Mouse (Mus musculus) splenic B cell, adult 2 months (primary cell): ENCODE measurements around the gene Notum.

Experiments used
- DNase-seq: peaks from one replicate; pipeline ENCODE4 v3.0.0-alpha.2; 2011; ENCODE audit warnings: low read depth, low spot score
- H3K27me3 ChIP-seq: 2 replicates; pipeline ENCODE4 v1.6.1; 2012; ENCODE audit warnings: mild to moderate bottlenecking, low read length, moderate library complexity, mixed read lengths; ENCODE audit not compliant: control insufficient read depth, poor library complexity, insufficient read depth, severe bottlenecking
- H3K36me3 ChIP-seq: 2 replicates; pipeline ENCODE4 v1.6.1; 2012; ENCODE audit warnings: mild to moderate bottlenecking, low read length, moderate library complexity, mixed read lengths; ENCODE audit not compliant: control insufficient read depth, poor library complexity, insufficient read depth, severe bottlenecking

Gene Notum

GRCm38 (mm10) chr11:120623961-120624679, 36.9 kb downstream of the Notum start:
- peaks cover 8% of the 10 kb centered on the region for H3K36me3 ChIP-seq
- DNase-seq, result peak; percentile 79
- no peaks in the 10 kb centered on the region for H3K27me3 ChIP-seq

- no peak for DNase-seq
- peaks cover 8% of the 10 kb centered on the region for H3K36me3 ChIP-seq
- no peaks in the 10 kb centered on the region for H3K27me3 ChIP-seq
Observed at GRCm38 (mm10) chr11:120622805-120623204, 38.2 kb downstream of the Notum start.

- DNase-seq, result no peak
- H3K27me3 ChIP-seq, result no peaks in the 10 kb centered on the region
- peaks cover 8% of the 10 kb centered on the region for H3K36me3 ChIP-seq
Observed at GRCm38 (mm10) chr11:120620195-120620594, 40.8 kb downstream of the Notum start.

- peaks cover 8% of the 10 kb centered on the region for H3K36me3 ChIP-seq
- no peak for DNase-seq
Observed at GRCm38 (mm10) chr11:120618619-120619535, 42.1 kb downstream of the Notum start.

GRCm38 (mm10) chr11:120617519-120618112, 43.4 kb downstream of the Notum start, which contains the start of gene Pcyt2:
Gene Pcyt2 (minus strand): TSS chr11:120617936.
- no peaks in the 10 kb centered on the region for H3K27me3 ChIP-seq
- DNase-seq, result peak; percentile 95
- H3K36me3 ChIP-seq, result peaks cover 8% of the 10 kb centered on the region

More at GRCm38 (mm10) chr11:120618619-120619535, 42.1 kb downstream of the Notum start:
- no peaks in the 10 kb centered on the region for H3K27me3 ChIP-seq

GRCm38 (mm10) chr11:120616617-120617294, 44.2 kb downstream of the Notum start:
- no peak for DNase-seq
- H3K27me3 ChIP-seq, result no peaks in the 10 kb centered on the region
- peaks cover 10% of the 10 kb centered on the region for H3K36me3 ChIP-seq

GRCm38 (mm10) chr11:120615606-120616203, 45.3 kb downstream of the Notum start:
- DNase-seq, result no peak
- Histone ChIP-seq H3K27me3 (no peaks in the 10 kb centered on the region), H3K36me3 (peaks cover 8% of the 10 kb centered on the region)

- no peak for DNase-seq
- H3K36me3 ChIP-seq, result peaks cover 4% of the 10 kb centered on the region
- no peaks in the 10 kb centered on the region for H3K27me3 ChIP-seq
Observed at GRCm38 (mm10) chr11:120615167-120615566, 45.8 kb downstream of the Notum start.

- Histone ChIP-seq H3K27me3 (no peaks in the 10 kb centered on the region), H3K36me3 (peaks cover 4% of the 10 kb centered on the region)
- no peak for DNase-seq
Observed at GRCm38 (mm10) chr11:120613976-120614375, 47.0 kb downstream of the Notum start.

- DNase-seq, result no peak
- Histone ChIP-seq H3K27me3 (no peaks in the 10 kb centered on the region), H3K36me3 (peaks cover 4% of the 10 kb centered on the region)
Observed at GRCm38 (mm10) chr11:120613481-120613972, 47.4 kb downstream of the Notum start.

- peak; percentile 82 for DNase-seq
- Histone ChIP-seq H3K27me3 (no peaks in the 10 kb centered on the region), H3K36me3 (peaks cover 4% of the 10 kb centered on the region)
Observed at GRCm38 (mm10) chr11:120612763-120613162, 48.2 kb downstream of the Notum start.

- Histone ChIP-seq H3K27me3 (no peaks in the 10 kb centered on the region), H3K36me3 (peaks cover 4% of the 10 kb centered on the region)
- no peak for DNase-seq
Observed at GRCm38 (mm10) chr11:120610477-120611046, 50.4 kb downstream of the Notum start.

- DNase-seq, result no peak
- Histone ChIP-seq H3K36me3 (peaks cover 10% of the 10 kb centered on the region), H3K27me3 (no peaks in the 10 kb centered on the region)
Observed at GRCm38 (mm10) chr11:120609250-120609649, 51.7 kb downstream of the Notum start.
